Mouse (Mus musculus) adrenal gland, postnatal 0 days (tissue): Measurements from ENCODE around the gene Pm20d2. TPM values are rescaled to one million over a fixed set of nuclear protein-coding genes. Genes with fewer than 3 reads are reported as not detected.

Experiments used
- polyA plus RNA-seq: library from polyadenylated mRNA; unstranded; fragments of >200 nt; fragmentation: Nextera tagmentation; extraction: Ambion mirVana; gene quantifications from 2 replicates; pipeline ENCODE4 v1.2.1, GENCODE M21; 2015

Gene Pm20d2
- 3.1 and 6.3 TPM in 2 replicates for polyA plus RNA-seq

DNA sequence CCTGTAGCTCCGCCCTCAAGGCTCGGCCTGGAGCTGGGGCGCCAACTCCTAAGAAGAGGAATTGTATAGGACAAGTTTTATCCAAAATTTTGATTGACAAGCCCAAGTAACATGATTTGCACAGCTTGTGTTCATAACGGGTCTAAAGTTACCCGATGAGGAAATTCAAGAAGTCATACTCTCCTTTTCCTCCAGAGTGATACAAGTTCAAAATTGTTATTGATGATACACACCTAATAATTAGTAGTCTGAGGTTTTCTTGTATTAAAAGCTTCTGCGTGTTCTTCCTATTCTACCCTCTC is at the start of gene Pm20d2:
Gene Pm20d2, minus strand, starts transcription at position 3 of the 302 bp plus-strand sequence.

DNA sequence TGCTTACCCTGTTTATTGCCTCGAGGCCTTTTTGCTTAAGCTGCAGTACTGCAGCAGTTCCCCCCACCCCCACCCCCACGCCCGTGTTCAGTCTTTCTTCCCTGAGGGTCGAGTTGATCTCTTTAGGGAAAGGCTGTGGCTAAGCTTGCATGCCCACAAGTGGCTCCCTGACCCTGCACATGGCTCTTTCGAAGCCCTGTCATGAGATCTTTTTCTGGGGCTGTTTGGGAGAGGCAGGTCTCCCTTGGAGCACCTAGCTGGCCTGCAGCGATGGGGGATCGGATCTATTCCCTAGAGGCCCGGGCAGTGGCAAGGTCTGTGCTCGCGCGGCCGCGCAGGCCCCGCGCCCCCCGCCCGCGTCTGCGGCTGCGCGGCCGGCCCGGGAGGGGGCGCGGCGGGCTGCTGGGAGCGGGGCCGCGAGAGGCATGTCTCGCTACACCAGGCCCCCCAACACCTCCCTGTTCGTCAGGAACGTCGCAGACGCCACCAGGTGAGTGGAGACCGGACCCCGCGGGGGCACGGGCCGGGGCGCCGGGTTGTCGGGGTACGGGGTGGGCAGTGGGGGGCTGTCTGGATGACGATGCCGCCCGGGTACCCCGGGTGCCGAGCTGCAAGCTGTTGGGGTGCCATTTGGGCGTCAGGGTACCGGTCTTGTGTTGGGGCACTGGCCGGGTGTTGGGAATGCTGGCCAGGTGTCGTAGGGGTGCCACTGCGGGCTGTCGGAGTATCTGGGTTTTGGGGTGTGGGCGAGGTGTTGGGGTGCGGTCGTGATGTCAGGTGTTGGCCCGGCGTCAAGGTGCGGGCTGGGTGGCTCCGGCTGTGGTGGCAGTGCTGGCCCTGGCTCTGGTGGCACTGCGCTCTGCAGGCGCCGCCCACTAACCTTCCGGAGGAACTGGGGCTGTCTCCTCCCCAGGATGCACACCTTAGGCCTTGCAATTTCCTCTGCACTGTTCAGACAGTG is 19.6 kb upstream of the Pm20d2 start, which contains the start of gene Srsf12:
Gene Srsf12, plus strand, starts transcription at position 111 of the 961 bp plus-strand sequence.

DNA sequence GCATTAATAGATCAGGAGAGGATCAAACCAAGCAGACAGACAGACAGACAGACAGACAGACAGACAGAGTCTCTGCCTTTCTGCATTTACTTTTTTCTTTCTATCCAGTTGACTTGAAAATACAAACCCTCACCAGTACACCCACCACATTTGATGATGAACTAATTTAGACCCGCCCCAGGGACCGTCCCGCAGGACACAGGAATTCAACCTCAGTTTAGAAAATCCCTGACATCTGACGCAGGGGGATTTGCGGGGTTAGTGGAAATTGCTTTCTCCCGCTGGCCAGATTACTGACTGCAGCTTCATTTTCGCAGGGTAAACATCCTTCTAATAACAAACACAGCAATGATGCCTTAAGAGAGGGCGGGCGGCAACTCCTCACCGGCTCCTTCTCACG is 57.3 kb downstream of the Pm20d2 start, which contains the start of gene Gabrr1:
Gene Gabrr1, plus strand, starts transcription at position 301 of the 400 bp plus-strand sequence.

Other genes with a start within 250 kb of the Pm20d2 start
- gene Ankrd6, start 238.9 kb downstream of the Pm20d2 start, polyA plus RNA-seq = 4.2 and 9.2 TPM in 2 replicates
- 4.7 and 5.9 TPM in 2 replicates for gene Rragd, start 206.7 kb downstream of the Pm20d2 start, polyA plus RNA-seq
- gene Ube2j1, start 158.3 kb downstream of the Pm20d2 start, polyA plus RNA-seq = 36.9 and 42.5 TPM in 2 replicates
- gene Gabrr2, start 126.7 kb downstream of the Pm20d2 start, polyA plus RNA-seq = not detected in 2 replicates
- not detected in 2 replicates for gene Gabrr1, start 57.2 kb downstream of the Pm20d2 start, polyA plus RNA-seq
- gene Srsf12, start 19.3 kb upstream of the Pm20d2 start, polyA plus RNA-seq = 6.7 and 10.8 TPM in 2 replicates
- gene Pnrc1, start 100.4 kb upstream of the Pm20d2 start, polyA plus RNA-seq = 118 and 152 TPM in 2 replicates
- 12.0 and 20.9 TPM in 2 replicates for gene Rngtt, start 120.6 kb upstream of the Pm20d2 start, polyA plus RNA-seq